Mouse (Mus musculus) liver, postnatal 0 days (tissue): Measurements from ENCODE around the gene Prdx6.

Source experiments
- CTCF ChIP-seq: sonication (generic); IDR thresholded peaks from 2 replicates; pipeline ENCODE4 v1.5.1; 2016; ENCODE audit warnings: antibody characterized with exemption, low read depth
- EP300 ChIP-seq: IDR thresholded peaks from 2 replicates; pipeline ENCODE4 v1.6.1; 2016; ENCODE audit warnings: antibody characterized with exemption, low read depth, mild to moderate bottlenecking

DNA sequence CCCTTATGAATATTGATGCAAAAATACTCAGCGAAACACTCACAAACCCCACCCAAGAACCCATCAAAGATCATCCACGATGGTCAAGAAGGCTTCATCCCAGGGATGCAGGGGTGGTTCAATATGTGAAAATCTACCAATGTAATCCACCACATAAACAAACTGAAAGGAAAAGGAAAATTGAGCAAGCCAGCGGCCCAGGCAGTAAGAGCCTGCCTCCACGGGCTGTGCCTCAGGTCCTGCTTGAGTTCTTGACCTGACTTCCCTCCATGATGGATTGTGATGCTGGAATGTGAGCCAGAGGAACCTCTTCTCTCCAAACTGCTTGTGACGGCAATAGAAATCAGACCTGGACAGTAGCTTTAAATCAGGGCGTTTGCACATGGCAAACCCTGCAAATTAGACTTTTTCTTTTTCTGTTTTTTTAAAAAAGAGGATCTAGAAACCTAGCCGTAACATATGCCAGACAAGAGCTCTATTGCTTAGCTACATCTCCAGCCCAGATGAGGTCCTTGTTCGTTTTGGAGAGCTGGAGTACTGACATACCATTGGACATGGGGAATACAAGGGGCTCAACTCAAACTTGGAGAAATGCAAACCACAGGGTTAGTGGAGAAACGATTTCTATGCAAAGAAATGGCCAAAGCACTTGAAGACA, 60.6 kb downstream of the Prdx6 start:
- no peak for TF ChIP-seq CTCF
- no peak for TF ChIP-seq EP300
